Mouse (Mus musculus) heart, adult 2 months (tissue): Measurements from ENCODE around the gene Oasl1.

Experiments used
- CTCF ChIP-seq: fragments of 200-600 bp; IDR thresholded peaks from 2 replicates; pipeline ENCODE4 v1.8.1; 2022; ENCODE audit warnings: antibody characterized with exemption, mild to moderate bottlenecking, moderate library complexity
- EP300 ChIP-seq: fragments of 200-500 bp; IDR thresholded peaks from 2 replicates; pipeline ENCODE4 v1.6.1; 2011; ENCODE audit warnings: low read depth, low read length, control low read depth; ENCODE audit not compliant: insufficient read depth
- POLR2A ChIP-seq: fragments of 200-500 bp; IDR thresholded peaks from 2 replicates; pipeline ENCODE4 v1.6.1; 2011; ENCODE audit warnings: mild to moderate bottlenecking, low read depth, low read length, control low read depth; ENCODE audit not compliant: insufficient read depth

GRCm38 (mm10) chr5:114886801-114887200 lies 36.2 kb upstream of the Oasl1 start:
- TF ChIP-seq CTCF (no peak), POLR2A (no peak), EP300 (no peak)
